In the genomic region with DNA sequence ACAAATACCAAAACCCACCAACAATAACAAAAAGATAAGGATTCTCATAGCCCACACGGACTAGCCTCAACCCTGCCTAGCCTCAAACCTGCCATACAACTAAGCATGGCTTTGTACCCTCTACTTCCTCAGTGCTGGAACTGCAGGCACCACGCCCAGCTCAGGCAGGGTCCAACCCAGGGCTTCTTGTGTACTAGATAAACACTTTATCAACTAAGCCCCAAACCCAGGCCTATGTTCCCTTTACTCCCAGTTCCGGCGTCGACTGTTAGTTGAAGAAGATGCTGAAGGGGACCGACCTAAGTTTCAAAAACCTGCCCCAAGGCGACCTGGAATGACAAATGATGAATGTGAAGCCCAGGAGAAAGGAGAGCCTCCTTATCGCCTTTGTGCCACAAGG, we compare ENCODE assay signal across 11 mouse cellular contexts.
"Had no signal": no experiment of that assay in that cellular context is flagged by ENCODE, and none has a peak within 500 bp of the region (broad histone marks: within the 10 kb centered on the region; RNA-seq: fewer than 3 reads in every experiment).

No protein-coding gene starts in this region.

- H3K4me1 ChIP-seq: kidney, embryonic 15.5 days; limb, embryonic 12.5 days; midbrain, embryonic 12.5 days had no signal

- H3K36me3 ChIP-seq: kidney, embryonic 15.5 days; limb, embryonic 12.5 days; midbrain, embryonic 12.5 days had no signal

- DNase-seq: kidney, adult 2 months; kidney, postnatal 14 days; lung, embryonic 14.5 days; lung, postnatal 10 days; thymus, adult 18-20 months; thymus, postnatal 14 days had no signal

- H3K4me2 ChIP-seq: kidney, embryonic 15.5 days; limb, embryonic 12.5 days; lung, embryonic 14.5 days; midbrain, embryonic 12.5 days had no signal

- H3K4me3 ChIP-seq: kidney, embryonic 15.5 days; limb, embryonic 12.5 days; midbrain, embryonic 12.5 days had no signal

- H3K9ac ChIP-seq: kidney, embryonic 15.5 days; limb, embryonic 12.5 days; lung, embryonic 14.5 days; midbrain, embryonic 12.5 days had no signal

- H3K9me3 ChIP-seq: kidney, embryonic 15.5 days; limb, embryonic 12.5 days; midbrain, embryonic 12.5 days had no signal

- H3K27me3 ChIP-seq: kidney, embryonic 15.5 days; limb, embryonic 12.5 days; midbrain, embryonic 12.5 days had no signal

- ATAC-seq: intestine, embryonic 16.5 days had no signal

- H3K27ac ChIP-seq: kidney, embryonic 15.5 days; limb, embryonic 12.5 days; macrophage; midbrain, embryonic 12.5 days had no signal
